Mouse (Mus musculus) kidney, adult 2 months (tissue): ENCODE results near the gene Zfc3h1. TPM values are rescaled to one million over a fixed set of nuclear protein-coding genes. Genes with fewer than 3 reads are reported as not detected.

ENCODE experiments used
- DNase-seq: peaks from one replicate; pipeline ENCODE4 v3.0.0; 2021
- H3K27ac ChIP-seq: fragments of 200-500 bp; 2 replicates; pipeline ENCODE4 v1.5.1; 2012; ENCODE audit warnings: low read depth, low read length, control low read depth, inconsistent platforms; ENCODE audit not compliant: insufficient read depth
- H3K27me3 ChIP-seq: fragments of 200-500 bp; replicated peaks from 2 replicates; pipeline ENCODE4 v1.6.1; 2012; ENCODE audit warnings: mild to moderate bottlenecking, moderate library complexity, low read length, inconsistent platforms; ENCODE audit not compliant: control insufficient read depth, insufficient read depth
- H3K36me3 ChIP-seq: fragments of 200-500 bp; 2 replicates; pipeline ENCODE4 v1.6.1; 2012; ENCODE audit warnings: mild to moderate bottlenecking, moderate library complexity, low read length, inconsistent platforms; ENCODE audit not compliant: control insufficient read depth, insufficient read depth
- H3K4me1 ChIP-seq: fragments of 200-500 bp; 2 replicates; pipeline ENCODE4 v1.6.1; 2011; ENCODE audit warnings: low read length; ENCODE audit not compliant: control insufficient read depth, insufficient read depth
- H3K4me3 ChIP-seq: fragments of 200-500 bp; 2 replicates; pipeline ENCODE4 v1.5.1; 2011; ENCODE audit warnings: mild to moderate bottlenecking, low read depth, low read length, control low read depth; ENCODE audit not compliant: insufficient read depth
- CTCF ChIP-seq: fragments of 200-500 bp; conservative IDR thresholded peaks from 2 replicates; pipeline ENCODE4 v1.5.1; 2011; ENCODE audit warnings: low read depth, mild to moderate bottlenecking, control low read depth, low read length, moderate library complexity, mixed read lengths; ENCODE audit not compliant: insufficient read depth, insufficient read length
- POLR2A ChIP-seq: fragments of 200-500 bp; IDR thresholded peaks from one replicate; pipeline ENCODE4 v1.6.1; 2011; ENCODE audit warnings: low read depth, low read length, control low read depth
- WGBS: fragments of 180-500 bp; shearing (Covaris S2); methylation state at CpG from one replicate; pipeline ENCODE4 v1.1.7; 2018; 5-methylcytosine and 5-hydroxymethylcytosine counted together
- polyA plus RNA-seq: library from polyadenylated mRNA; depleted of rRNA; stranded (reverse); fragments of >200 nt; gene quantifications from 2 replicates; pipeline ENCODE4 v1.2.3, GENCODE M21; 2012

Zfc3h1 gene
- polyA plus RNA-seq, 1 experiment, result 18.4 TPM

DNA sequence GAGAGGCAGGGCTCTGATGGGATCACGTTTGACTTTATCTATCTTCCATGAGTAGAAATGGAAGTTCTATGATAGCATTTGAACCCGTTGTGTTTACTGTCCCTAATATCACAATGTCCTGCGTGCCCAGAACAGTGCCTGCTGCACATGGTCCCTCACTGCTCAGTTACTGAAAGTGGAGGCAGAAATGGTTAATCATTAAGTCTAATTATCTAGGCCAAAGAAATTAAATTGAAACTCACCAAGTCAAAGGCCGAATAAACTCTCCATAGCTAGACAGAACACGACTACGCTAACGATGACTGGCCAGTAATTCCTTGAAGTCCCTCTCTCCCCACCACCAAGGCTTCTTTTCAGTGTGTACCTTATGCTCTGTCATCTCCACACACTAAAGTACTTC is 35.2 kb upstream of the Zfc3h1 start:
- TF ChIP-seq CTCF (no peak), POLR2A (no peak)
- Histone ChIP-seq H3K27ac (peak overlapping the region; percentile 58), H3K27me3 (no peaks in the 10 kb centered on the region), H3K36me3 (no peaks in the 10 kb centered on the region; the same call in 1 of the 2 replicates), H3K4me3 (no peak overlapping the region), H3K4me1 (peaks cover 17% of the 10 kb centered on the region; the same call in 1 of the 2 replicates)
- peak; percentile 78 for DNase-seq
- WGBS, result 36% methylated on average over 7 of the region's 7 CpGs

DNA sequence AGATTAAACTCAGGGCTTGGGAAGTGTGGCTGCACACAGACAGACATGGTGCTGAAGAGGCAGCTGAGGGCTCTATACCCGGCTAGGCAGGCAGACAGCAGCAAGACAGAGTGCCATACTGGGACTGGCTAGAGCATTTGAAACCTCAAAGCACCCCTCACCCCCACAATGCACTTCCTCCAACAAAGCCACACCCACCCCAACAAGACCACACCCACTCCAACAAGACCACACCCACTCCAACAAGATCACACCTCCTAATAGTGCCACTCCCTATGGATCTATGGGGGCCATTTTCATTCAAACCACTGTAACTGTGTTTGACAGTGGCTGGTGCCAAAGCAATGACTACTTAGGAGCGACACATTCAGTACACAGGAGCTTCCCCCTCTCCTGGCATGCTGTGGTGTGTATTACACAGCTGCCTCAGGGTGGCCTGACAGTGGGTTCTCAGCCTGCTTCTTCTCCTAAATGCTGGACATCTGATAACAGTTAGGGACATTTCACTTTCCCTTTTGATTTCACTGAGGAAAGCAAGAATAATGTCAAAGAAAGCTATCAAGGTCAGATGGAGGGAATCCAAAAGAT is 33.9 kb upstream of the Zfc3h1 start:
- no peak for DNase-seq
- no peak for TF ChIP-seq CTCF
- no peak for TF ChIP-seq POLR2A
- 87% methylated on average over 2 of the region's 2 CpGs for WGBS
- no peak overlapping the region for H3K27ac ChIP-seq
- H3K4me3 ChIP-seq, result no peak overlapping the region
- no peaks in the 10 kb centered on the region for H3K27me3 ChIP-seq
- peaks cover 20% of the 10 kb centered on the region; the same call in 1 of the 2 replicates for H3K4me1 ChIP-seq
- H3K36me3 ChIP-seq, result no peaks in the 10 kb centered on the region; the same call in 1 of the 2 replicates

DNA sequence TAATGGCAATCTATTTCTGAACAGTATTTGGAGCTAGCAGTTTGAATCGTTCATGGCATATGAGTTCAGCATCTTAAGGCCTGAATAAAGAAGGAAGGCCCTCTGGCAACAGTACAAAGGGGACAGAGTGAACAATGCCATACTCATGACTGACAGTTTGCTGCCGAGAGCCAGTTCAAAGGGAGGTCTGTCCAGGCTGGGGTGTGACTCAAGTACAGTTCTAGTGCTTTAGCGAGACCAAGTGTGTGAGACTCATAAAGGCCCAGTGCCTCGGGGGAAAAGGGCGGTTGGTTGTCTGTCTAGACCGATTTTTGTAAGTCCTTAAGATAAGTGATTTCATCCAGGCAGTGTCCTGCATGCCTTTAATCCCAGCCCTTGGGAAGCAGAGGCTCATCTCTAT is 30.2 kb upstream of the Zfc3h1 start:
- no peaks in the 10 kb centered on the region; the same call in 1 of the 2 replicates for H3K36me3 ChIP-seq
- H3K27me3 ChIP-seq, result no peaks in the 10 kb centered on the region
- H3K27ac ChIP-seq, result no peak overlapping the region
- no peak for DNase-seq
- H3K4me1 ChIP-seq, result peaks cover 11% of the 10 kb centered on the region; the same call in 1 of the 2 replicates
- H3K4me3 ChIP-seq, result no peak overlapping the region
- 71% methylated on average over 6 of the region's 6 CpGs for WGBS
- no peak for TF ChIP-seq CTCF
- no peak for TF ChIP-seq POLR2A

DNA sequence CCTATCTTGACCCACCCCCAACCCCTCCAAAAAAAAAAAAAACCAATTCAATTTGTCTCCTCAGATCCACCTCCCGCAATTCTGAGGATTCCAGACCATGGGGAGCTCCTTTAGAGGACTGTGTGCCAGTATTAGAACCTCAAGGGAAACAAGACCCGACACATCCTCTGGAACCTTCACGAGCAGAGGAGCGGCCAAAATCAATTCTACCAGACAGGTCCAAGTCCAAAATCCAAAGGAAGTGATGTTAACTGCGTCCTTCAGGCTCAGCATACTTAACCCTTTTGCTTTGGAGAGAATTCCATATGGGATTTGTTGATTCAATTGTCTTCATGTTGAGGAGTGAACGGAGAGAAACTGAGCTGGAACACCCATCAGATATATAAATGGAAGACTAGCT is 29.7 kb upstream of the Zfc3h1 start:
- Histone ChIP-seq H3K4me3 (no peak overlapping the region), H3K4me1 (peaks cover 11% of the 10 kb centered on the region; the same call in 1 of the 2 replicates), H3K36me3 (no peaks in the 10 kb centered on the region; the same call in 1 of the 2 replicates), H3K27ac (no peak overlapping the region), H3K27me3 (no peaks in the 10 kb centered on the region)
- peak; percentile 55 for DNase-seq
- 71% methylated on average over 6 of the region's 6 CpGs for WGBS
- TF ChIP-seq POLR2A, result no peak
- no peak for TF ChIP-seq CTCF

DNA sequence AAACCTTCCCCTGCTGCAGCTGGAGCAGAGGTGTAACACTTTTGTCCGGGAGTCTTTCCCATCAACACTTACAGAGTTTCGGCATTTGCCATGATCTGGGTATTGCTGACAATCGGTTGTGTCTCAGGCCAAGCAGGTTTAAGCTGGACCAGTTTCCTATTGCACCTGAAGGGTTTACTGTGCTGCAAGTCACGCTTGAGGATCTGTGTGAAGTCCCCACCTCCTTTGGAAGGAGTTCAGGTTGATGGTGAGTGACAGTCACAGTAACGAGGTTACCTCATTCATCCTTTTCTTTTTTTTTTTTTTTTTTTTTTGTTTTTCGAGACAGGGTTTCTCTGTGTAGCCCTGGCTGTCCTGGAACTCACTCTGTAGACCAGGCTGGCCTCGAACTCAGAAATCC is 28.7 kb upstream of the Zfc3h1 start:
- 71% methylated on average over 6 of the region's 7 CpGs for WGBS
- Histone ChIP-seq H3K4me1 (peaks cover 5% of the 10 kb centered on the region; the same call in 1 of the 2 replicates), H3K27me3 (no peaks in the 10 kb centered on the region), H3K27ac (no peak overlapping the region), H3K4me3 (no peak overlapping the region), H3K36me3 (no peaks in the 10 kb centered on the region; the same call in 1 of the 2 replicates)
- TF ChIP-seq CTCF (no peak), POLR2A (no peak)
- peak; percentile 54 for DNase-seq

DNA sequence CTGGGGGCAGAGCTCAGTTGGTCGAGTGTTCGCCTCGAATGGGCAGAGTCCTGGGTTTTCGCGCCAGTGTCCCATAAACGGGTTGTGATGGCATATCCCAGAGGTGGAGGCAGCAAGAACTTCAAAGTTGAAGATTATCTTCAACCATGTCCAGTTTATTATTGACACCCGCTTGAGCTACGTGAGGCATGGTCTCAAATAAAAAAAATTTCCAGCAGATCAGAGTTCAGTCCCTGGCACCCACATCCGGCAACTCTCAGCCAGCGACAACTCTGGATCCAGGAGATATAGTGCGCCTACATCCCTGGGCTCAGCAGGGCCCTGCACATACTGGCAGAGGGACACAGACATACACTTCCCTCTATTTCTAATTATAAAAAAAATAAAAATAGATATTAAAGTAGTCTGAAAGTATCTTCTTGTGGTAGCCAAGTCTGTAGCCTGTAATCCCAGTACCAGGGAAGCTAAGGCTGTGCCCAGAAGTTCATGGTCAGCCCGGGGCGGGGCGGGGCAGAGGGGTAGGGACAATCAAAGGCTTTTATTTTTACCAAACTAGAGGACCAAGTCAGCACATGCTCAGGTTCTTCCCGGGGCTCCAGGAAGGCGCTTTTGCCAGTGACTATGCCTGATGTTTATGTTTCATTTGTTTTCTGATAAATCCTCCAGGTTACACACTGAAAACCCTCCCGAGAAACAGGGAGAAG is 26.4 kb upstream of the Zfc3h1 start:
- peak; percentile 71 for DNase-seq
- 63% methylated on average over 17 of the region's 17 CpGs for WGBS

DNA sequence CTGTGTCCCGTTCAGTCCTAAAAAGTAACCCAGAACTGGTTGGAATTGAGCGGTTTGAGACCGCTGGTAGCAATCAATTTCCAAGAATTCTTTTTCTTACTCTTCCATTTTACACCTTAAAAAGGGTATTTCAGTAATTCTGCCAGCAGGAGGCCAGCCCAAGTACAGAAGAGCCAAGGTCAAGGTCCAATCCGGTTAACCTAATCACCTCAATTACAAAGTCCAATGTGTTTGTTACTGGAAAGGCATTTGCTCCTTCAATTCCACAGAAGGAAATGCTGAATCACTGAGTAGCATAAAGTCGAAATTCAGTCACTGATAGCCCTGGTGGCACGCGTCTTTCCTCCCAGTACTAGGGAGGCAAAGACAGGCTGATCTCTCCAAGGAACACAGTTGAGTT is 25.7 kb upstream of the Zfc3h1 start:
- DNase-seq, result peak; percentile 93
- H3K4me1 ChIP-seq, result peaks cover 10% of the 10 kb centered on the region; the same call in 1 of the 2 replicates
- H3K4me3 ChIP-seq, result no peak overlapping the region
- no peaks in the 10 kb centered on the region for H3K27me3 ChIP-seq
- no peaks in the 10 kb centered on the region; the same call in 1 of the 2 replicates for H3K36me3 ChIP-seq
- TF ChIP-seq CTCF (peak; percentile 40), POLR2A (no peak)
- 53% methylated on average over 7 of the region's 7 CpGs for WGBS
- H3K27ac ChIP-seq, result peak overlapping the region; percentile 76

More for the DNA sequence above, 26.4 kb upstream of the Zfc3h1 start:
- Histone ChIP-seq H3K27me3 (no peaks in the 10 kb centered on the region), H3K4me1 (peaks cover 10% of the 10 kb centered on the region; the same call in 1 of the 2 replicates), H3K27ac (peak overlapping the region; percentile 76), H3K4me3 (no peak overlapping the region), H3K36me3 (no peaks in the 10 kb centered on the region; the same call in 1 of the 2 replicates)
- TF ChIP-seq CTCF (no peak), POLR2A (no peak)
